ENCODE assay signal across 12 mouse cellular contexts in the genomic region with DNA sequence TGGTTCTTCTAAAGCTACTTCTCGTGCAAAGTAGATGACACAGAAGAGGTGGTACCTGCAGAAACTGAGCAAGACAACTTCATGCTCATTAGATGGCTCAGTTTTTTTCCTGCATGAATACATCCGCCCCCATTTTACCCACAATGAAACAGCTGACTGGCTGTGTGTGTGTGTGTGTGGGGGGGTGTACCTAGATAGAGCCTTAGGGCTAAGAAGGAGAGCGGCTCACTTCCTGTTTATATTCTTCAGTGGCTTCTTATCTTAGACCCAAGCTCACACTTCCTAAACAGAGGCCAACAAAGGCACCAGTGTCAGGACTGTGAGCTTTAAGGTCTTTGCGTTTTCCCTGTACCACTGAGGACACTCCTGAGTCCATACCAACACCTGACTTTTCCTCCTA. TPM values are rescaled to one million over a fixed set of nuclear protein-coding genes. Genes with fewer than 3 reads are reported as not detected.
DNase-seq lines count a peak whose midpoint lies in the region; ATAC-seq lines count a peak whose summit lies in the region.
"Had no signal": no experiment of that assay in that cellular context is flagged by ENCODE, and none has a peak within 500 bp of the region (broad histone marks: within the 10 kb centered on the region; RNA-seq: fewer than 3 reads in every experiment).

No protein-coding gene starts in this region.

- H3K9ac ChIP-seq in midbrain, embryonic 15.5 days: no peak overlapping the region
- H3K9ac ChIP-seq: hindbrain, embryonic 15.5 days; midbrain, embryonic 12.5 days had no signal

- H3K36me3 ChIP-seq in midbrain, embryonic 15.5 days (replicated peaks): no peaks in the 10 kb centered on the region
- H3K36me3 ChIP-seq: hindbrain, embryonic 15.5 days; midbrain, embryonic 12.5 days had no signal

- peak; percentile 64 for ATAC-seq in activated CD4-positive, CD25-positive, alpha-beta regulatory T cell, adult 4 months
- no peak for ATAC-seq in midbrain, embryonic 15.5 days (replicated peaks)
- ATAC-seq: Patski had no signal

- H3K9me3 ChIP-seq in midbrain, embryonic 15.5 days: no peaks in the 10 kb centered on the region
- H3K9me3 ChIP-seq: hindbrain, embryonic 15.5 days; midbrain, embryonic 12.5 days had no signal

- WGBS in midbrain, embryonic 15.5 days: 89% methylated on average over 4 of the region's 4 CpGs

- H3K27ac ChIP-seq in midbrain, embryonic 15.5 days: no peak overlapping the region
- H3K27ac ChIP-seq: hindbrain, embryonic 15.5 days; midbrain, embryonic 12.5 days had no signal

- peaks cover 5% of the 10 kb centered on the region for H3K4me1 ChIP-seq in midbrain, embryonic 15.5 days
- H3K4me1 ChIP-seq: midbrain, embryonic 12.5 days had no signal

- DNase-seq in CD4-positive helper T cell, adult 2 months (ENCODE audit: low read depth, low spot score): peak; percentile 91
- DNase-seq in lung, postnatal 10 days: peak; percentile 38
- DNase-seq in spleen, postnatal 36 days (ENCODE audit: low spot score in 2 of 2): peak; percentile 83 to 88
- no peak for DNase-seq in cerebellum, adult 11 months
- DNase-seq in right cerebral cortex, postnatal 36 days (ENCODE audit: low spot score in 2 of 2): no peak
- DNase-seq: adrenal gland, postnatal 36 days; kidney, postnatal 25 days had no signal

- H3K27me3 ChIP-seq in midbrain, embryonic 15.5 days (replicated peaks): no peaks in the 10 kb centered on the region
- H3K27me3 ChIP-seq: Patski had no signal

- H3K4me2 ChIP-seq in midbrain, embryonic 15.5 days: no peak overlapping the region
- H3K4me2 ChIP-seq: hindbrain, embryonic 15.5 days; midbrain, embryonic 12.5 days had no signal

- no peak overlapping the region for H3K4me3 ChIP-seq in midbrain, embryonic 15.5 days
- H3K4me3 ChIP-seq: hindbrain, embryonic 15.5 days; midbrain, embryonic 12.5 days had no signal

RNA-seq across cellular contexts. Expression of a gene that starts 4.9 kb away (rescaled TPM):
- 1,000 to 10,000 TPM; 1,196 to 1,341 TPM for polyA plus RNA-seq in activated CD4-positive, CD25-positive, alpha-beta regulatory T cell, adult 4 months (2017; shearing (Covaris generic))
- 90.5 and 102 TPM in 2 replicates for polyA plus RNA-seq in midbrain, embryonic 15.5 days (2015; fragmentation: Nextera tagmentation; extraction: Ambion mirVana)

RNA-seq across cellular contexts. Expression of a gene that starts 29.7 kb away (rescaled TPM):
- 1,000 to 10,000 TPM; 1,103 to 1,136 TPM for polyA plus RNA-seq in activated CD4-positive, CD25-positive, alpha-beta regulatory T cell, adult 4 months (2017; shearing (Covaris generic))
- 158 and 167 TPM in 2 replicates for polyA plus RNA-seq in midbrain, embryonic 15.5 days (2015; fragmentation: Nextera tagmentation; extraction: Ambion mirVana)

Comparison
In these comparisons a context has a peak if more than half of its experiments do, and no peak if none do; other contexts are left out.
1. DNase-seq: peak in CD4-positive helper T cell, adult 2 months (single experiment), lung, postnatal 10 days (single experiment) and spleen, postnatal 36 days (2 of 2); none in cerebellum, adult 11 months (single experiment) and right cerebral cortex, postnatal 36 days (0 of 2).
2. RNA of a gene that starts 4.9 kb away (polyA plus RNA-seq): 1,196 to 1,341 TPM in activated CD4-positive, CD25-positive, alpha-beta regulatory T cell, adult 4 months; 90.5 to 102 TPM in midbrain, embryonic 15.5 days; every median in the first group is over 10 times any median in the second.